Mouse (Mus musculus): Measurements from ENCODE around the gene Rad51c. TPM values are rescaled to one million over a fixed set of nuclear protein-coding genes. Genes with fewer than 3 reads are reported as not detected.
"Not testable (repeated sequence)": the region's sequence is repeated elsewhere in the genome, so short reads cannot be mapped to it uniquely, and the experiment has no call there.

The Rad51c gene
- total RNA-seq, 2 experiments from 2014 or later = 10.5 to 11.1 TPM

GRCm38 (mm10) chr11:87431813-87432212 is 27.1 kb upstream of the Rad51c start:
- not testable (repeated sequence) for DNase-seq

GRCm38 (mm10) chr11:87430374-87430773 is 25.6 kb upstream of the Rad51c start:
- DNase-seq = no peak

- no peak for DNase-seq
Measured at GRCm38 (mm10) chr11:87429363-87429762, 24.6 kb upstream of the Rad51c start.

- DNase-seq = no peak
Measured at GRCm38 (mm10) chr11:87428051-87428673, 23.4 kb upstream of the Rad51c start.

GRCm38 (mm10) chr11:87427273-87428050 is 22.7 kb upstream of the Rad51c start:
- no peak for DNase-seq

- DNase-seq = peak; percentile 85
Measured at GRCm38 (mm10) chr11:87426450-87427250, 21.9 kb upstream of the Rad51c start.

GRCm38 (mm10) chr11:87426121-87426449 is 21.3 kb upstream of the Rad51c start:
- DNase-seq = no peak

GRCm38 (mm10) chr11:87423551-87424325 is 19.0 kb upstream of the Rad51c start:
- no peak for DNase-seq

- DNase-seq = peak; percentile 87
Measured at GRCm38 (mm10) chr11:87422511-87423340, 18.0 kb upstream of the Rad51c start.

GRCm38 (mm10) chr11:87421760-87422201 is 17.0 kb upstream of the Rad51c start:
- DNase-seq = peak; percentile 27

- DNase-seq = no peak
Measured at GRCm38 (mm10) chr11:87420861-87421260, 16.1 kb upstream of the Rad51c start.

- DNase-seq = no peak
Measured at GRCm38 (mm10) chr11:87416120-87416519, 11.4 kb upstream of the Rad51c start.

- DNase-seq = not testable (repeated sequence)
Measured at GRCm38 (mm10) chr11:87413412-87413811, 8.7 kb upstream of the Rad51c start.

- DNase-seq = peak; percentile 98
Measured at GRCm38 (mm10) chr11:87404111-87404853, 472 bp downstream of the Rad51c start.

- DNase-seq = no peak
Measured at GRCm38 (mm10) chr11:87398402-87398801, 6.4 kb downstream of the Rad51c start.

- peak; percentile 58 for DNase-seq
Measured at GRCm38 (mm10) chr11:87393855-87394254, 10.9 kb downstream of the Rad51c start.

- DNase-seq = no peak
Measured at GRCm38 (mm10) chr11:87385676-87386075, 19.1 kb downstream of the Rad51c start.

- DNase-seq = no peak
Measured at GRCm38 (mm10) chr11:87384551-87384950, 20.2 kb downstream of the Rad51c start.

- DNase-seq = no peak
Measured at GRCm38 (mm10) chr11:87367865-87368580, 36.7 kb downstream of the Rad51c start.

GRCm38 (mm10) chr11:87367061-87367460 is 37.7 kb downstream of the Rad51c start:
- no peak for DNase-seq
